Mouse (Mus musculus) right cerebral cortex, postnatal 10 days (tissue): ENCODE data around the gene 1700025G04Rik.

Experiments
- DNase-seq, 2 experiments: peaks; one replicate each; pipeline ENCODE4 v3.0.0; 2021; ENCODE audit warnings: low spot score in 2 of 2

Gene 1700025G04Rik

DNA sequence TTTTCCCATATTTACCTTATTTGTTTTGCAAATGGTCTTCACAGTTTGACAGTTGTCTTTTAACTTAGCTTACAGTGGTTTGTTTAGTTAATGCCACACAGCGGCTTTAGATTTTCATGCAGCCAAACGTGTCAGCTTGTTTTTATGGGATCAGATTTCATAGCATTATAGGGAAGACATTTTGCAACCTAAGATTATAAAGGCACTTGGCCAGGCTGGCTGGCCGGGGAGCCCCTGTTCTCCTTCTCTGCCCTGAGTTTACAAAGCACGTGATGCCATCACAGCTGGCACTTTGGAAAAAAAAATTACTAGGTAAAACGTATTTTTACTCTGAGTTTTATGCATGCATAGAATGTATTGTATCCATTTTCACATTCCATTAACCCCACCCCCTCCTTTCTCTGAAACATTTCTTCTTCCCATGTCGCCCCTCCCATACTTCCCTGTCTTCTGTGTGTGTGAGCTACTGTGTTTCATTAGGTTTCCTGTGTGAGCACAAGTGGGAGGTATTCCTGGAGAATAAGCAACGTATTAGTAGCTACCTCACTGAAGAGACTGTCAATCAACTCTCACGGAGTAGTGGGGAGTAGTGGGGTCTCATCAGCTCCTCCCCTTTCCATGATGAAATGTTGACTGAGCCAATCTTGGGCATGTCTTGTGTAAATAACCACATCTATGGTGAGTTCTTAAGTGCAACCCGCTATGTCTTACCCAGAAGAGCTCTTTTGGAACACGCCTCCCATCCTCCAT lies 93.8 kb downstream of the 1700025G04Rik start:
- DNase-seq, result no peak

DNA sequence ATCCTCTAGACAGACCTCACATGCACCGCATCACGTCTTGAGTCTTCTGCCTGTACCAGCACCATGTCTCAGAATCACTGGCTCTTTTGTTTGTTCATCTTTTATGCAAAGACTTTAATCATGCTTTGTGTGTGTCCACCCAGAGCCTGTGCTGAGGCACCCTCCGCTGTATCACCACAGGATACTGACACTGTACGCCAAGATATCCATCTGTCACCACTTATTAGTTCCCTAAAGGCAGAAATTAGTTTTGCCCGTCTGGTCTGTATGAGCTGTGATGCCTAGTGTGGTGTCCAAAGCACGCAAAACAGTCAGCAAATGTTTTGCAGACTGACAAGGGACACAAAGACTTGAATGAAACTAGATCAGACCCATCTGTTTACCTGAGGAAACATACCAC lies 95.7 kb downstream of the 1700025G04Rik start:
- DNase-seq, result no peak

DNA sequence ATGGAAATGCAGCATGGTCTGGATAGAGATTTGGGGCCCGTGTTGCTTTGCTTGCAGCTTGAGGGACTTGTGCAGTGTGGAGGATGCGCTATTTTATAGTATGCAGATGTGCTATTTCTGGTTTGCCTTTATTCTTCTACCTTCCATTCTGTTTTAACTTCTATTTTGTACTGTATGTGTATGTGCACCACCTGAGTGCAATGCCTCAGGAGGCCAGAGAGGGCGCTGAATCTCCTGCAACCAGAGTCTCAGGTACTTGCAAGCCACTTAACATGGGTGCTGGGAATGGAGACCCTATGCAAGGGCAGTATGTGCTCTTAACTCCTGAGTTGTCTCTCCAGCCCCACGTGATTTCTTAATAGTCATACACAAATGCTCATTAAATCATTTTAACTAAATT lies 98.4 kb downstream of the 1700025G04Rik start:
- no peak for DNase-seq

DNA sequence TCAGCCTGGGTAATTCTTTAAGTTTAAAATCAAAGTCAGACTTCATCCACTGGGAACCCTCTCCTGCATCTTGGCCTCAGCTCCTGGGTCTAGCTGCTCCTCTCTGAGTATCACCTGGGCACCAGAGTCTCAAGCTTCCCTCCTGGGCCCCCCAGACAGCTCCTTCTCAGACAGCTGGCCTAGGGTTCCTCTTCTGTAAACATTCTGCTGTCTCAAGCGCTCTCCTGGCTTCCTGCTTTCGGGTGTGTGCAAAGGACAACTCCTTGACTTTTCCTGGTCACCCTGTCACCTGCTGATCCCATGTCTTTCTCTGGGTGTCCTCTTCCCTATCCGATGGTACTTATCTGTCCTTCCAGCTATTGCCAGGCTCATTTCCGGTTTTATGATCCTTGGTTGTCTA lies 99.3 kb downstream of the 1700025G04Rik start:
- DNase-seq, result no peak

DNA sequence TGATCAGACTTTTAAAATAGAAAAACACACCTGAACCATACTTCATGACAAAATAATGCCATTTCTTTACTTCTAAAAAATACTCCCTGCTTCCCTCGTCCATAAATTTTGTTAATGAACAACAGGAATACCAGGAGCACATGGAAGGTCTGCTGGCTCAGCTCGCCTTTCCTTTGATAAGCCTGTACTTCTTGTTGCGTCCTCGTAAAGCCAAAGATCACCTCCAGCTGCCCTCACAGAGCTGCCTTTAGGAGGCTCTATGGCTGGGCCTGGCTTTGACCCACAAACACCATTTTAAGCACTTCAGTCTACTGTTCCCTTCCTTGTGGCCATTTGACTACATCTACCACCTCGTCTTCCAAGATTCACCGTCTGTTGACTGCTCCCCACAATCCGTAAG lies 101.2 kb downstream of the 1700025G04Rik start:
- DNase-seq, result no peak

DNA sequence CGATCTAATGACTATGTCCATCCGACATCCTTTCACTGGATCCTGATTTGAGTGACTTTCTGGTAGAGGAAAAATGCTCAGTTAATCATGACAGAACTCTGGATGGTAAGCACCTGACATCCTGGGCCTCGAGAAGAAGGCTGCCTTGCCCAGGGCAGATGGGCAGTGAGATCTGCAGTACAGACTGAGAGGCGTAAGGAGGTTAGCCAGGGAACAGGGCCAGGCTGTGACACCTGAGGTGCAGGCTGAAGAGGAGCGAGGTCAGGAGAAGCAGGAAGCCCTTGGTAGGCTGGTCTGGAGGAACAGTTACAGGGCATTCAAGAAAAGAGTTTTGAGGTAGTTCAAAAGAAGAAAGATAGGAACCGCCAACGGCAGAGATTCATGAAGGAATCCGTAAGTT lies 101.9 kb downstream of the 1700025G04Rik start:
- no peak for DNase-seq

DNA sequence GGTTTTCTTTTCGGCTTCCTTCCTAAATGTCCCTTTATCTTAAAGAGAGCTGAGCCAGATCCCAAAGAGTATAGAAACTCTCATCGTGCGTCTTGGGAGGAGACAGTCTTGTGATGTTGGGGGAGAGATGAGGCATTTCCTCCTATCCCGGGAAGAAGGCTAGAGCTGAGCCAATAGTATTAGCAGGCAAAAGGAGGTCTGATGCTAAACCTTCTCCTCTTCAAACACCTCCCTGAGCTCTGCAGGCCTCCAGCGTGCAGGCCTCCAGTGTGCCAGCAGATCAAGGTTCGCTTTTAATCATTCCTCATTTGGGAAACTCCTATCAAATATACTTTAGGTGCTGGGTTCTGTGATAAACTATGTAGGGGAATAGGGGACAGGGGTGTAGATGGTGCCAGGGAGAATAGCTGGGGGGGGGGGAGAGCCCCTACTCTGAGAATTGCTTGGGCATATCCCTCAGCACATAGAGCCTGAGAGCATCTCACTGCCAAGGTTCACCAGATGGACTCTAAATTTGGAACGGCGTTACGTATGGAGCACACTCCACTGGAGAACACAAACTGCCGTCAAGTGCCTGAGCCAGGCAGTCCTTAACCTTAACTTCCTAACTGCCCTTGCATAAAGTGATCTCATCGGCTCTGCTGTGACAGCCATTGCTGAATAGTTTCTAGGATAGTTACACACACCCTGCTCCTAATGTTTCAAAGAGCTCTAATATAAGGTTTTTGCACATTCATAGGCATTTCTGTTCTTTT lies 103.7 kb downstream of the 1700025G04Rik start:
- DNase-seq, result no peak

DNA sequence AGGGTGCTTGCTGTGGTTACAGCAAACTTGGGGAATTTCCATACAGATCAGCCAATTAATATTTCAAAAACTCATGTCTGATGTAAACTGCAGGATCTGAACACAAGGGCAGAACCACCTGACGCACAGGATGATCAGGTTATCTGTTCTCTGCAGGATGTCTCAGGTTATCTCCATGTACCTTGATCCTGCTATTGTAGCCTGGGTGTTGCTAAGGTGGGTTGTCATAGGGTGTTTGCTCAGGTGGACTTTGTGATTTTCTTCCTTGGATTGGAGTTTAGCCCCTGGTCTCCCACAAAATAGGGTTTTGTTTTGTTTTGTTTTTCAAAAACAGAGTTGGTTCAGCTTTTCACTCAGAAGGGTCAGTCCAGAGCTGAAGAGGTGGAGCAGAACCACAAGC lies 104.9 kb downstream of the 1700025G04Rik start:
- DNase-seq, result no peak

DNA sequence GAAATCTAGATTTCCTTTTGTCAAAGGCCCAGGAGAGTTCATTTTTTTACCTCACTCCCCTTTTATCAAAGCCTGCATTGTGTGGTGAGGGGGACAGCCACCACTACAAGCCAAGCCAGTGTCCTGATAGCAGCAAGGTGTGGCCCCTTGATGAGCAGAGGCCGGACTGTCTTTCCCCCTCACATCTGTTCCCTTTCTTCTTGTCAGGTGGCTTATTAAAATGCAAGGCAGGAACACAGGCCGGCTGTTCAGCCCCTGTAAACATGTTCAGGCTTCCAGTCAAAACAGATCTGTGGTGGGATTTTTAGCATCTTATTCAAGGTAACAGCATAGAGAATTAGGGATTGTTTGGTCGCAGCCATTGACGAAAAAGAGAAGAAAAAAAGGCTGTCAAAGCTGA lies 105.9 kb downstream of the 1700025G04Rik start:
- DNase-seq, result no peak

DNA sequence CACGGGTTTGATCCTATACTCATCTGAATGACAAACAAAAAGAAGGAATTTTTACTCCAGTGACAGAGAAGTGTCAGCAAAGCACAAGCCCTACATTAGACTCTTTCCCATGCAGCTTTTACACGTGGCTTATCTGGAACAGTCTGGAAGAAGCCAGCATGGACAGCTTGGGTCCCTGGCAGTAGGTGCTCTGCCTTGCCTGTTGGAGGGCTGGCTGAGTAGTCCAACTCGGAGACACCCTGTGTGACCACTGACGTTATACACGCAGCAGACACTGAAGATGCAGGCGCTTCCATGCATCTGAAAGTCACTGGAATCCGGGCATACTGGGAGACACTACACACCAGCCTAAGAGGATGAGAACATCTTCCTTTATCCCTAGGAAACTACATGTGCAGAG lies 109.4 kb downstream of the 1700025G04Rik start:
- DNase-seq, result no peak

DNA sequence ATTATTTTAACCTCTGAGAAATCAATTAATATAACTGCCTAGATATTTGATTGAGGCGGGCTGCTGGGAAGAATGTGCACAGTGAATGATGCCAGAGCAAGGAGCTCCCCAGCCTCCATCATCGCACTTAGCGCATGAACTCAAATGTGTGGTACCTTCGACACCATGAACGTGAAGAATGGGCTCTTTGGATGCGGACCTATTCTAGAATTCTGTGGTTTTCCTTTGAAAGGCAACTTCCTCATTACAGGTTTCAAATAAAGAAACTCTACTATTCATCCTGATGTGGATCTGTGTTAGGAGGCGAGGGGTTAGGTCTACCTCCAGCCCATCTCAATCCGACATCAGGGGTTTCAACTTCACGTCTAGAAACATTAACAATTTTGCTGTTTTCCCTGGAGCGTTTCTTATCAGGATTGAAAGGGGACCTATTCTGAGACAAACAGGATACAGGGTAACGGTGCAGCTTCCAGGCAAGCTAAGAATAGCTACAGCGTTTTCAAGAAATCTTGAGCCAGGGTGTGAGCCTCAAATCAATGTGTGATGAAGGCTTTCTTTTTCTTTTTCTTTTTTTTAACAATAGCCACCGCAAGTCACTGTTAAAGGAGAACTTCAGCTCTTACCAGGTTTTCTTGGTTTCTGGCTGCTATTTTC lies 110.0 kb downstream of the 1700025G04Rik start:
- DNase-seq, result no peak

DNA sequence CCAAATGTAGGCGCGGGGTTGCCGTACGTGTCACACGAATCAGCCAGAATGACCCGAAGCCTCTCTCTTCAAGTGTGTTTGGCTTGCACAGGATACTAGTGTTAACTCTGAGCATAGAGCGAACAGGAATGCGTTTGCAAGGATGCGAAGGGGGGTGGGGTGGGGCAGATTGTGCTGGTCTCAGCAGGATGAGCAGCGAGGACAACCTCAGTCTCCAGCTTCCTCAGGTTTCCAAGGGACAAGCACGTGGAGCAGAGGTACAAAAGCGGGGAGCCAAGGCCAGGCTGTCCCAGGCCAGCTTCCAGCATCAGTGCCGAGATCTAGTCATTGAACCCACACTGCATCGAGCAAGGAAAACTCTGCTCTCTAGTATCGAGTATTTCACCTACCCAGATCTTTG lies 111.2 kb downstream of the 1700025G04Rik start:
- DNase-seq, result no peak

DNA sequence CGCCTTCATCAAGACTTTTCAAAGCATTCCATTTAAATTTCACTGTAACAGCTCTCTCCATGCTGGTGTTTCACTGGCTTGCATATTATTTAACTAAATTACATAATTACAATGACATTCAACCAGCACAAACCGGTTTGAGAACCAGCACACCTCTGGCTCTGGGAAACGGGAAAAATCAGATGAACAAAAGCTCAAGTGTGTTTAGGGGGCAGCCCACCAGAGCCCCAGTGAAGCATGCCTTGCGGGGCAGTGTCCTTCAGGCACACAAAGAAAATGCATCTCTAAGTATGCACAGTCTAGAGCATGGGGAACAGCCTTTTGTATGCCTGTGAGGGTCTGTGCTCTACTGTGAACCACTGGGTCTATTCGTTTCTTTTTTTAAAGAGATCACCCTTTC lies 112.3 kb downstream of the 1700025G04Rik start:
- no peak for DNase-seq

DNA sequence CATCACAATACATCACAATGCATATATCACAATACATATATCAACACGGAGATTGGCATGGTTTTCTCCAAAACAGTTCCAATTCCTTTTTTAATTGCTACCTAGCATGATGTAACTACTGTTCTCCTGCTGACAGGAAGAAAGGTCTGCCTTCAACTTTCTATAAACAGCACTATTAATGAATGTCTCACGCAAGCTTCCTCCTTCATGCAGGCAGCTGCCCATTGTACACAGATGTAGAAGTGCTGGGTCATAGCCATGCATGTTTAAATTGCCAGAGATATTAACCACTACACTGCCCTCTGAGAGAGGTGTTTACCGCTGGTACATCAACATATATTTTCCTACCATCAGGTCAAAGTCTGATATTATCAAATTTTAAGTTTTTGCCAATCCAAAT lies 113.1 kb downstream of the 1700025G04Rik start:
- no peak for DNase-seq

DNA sequence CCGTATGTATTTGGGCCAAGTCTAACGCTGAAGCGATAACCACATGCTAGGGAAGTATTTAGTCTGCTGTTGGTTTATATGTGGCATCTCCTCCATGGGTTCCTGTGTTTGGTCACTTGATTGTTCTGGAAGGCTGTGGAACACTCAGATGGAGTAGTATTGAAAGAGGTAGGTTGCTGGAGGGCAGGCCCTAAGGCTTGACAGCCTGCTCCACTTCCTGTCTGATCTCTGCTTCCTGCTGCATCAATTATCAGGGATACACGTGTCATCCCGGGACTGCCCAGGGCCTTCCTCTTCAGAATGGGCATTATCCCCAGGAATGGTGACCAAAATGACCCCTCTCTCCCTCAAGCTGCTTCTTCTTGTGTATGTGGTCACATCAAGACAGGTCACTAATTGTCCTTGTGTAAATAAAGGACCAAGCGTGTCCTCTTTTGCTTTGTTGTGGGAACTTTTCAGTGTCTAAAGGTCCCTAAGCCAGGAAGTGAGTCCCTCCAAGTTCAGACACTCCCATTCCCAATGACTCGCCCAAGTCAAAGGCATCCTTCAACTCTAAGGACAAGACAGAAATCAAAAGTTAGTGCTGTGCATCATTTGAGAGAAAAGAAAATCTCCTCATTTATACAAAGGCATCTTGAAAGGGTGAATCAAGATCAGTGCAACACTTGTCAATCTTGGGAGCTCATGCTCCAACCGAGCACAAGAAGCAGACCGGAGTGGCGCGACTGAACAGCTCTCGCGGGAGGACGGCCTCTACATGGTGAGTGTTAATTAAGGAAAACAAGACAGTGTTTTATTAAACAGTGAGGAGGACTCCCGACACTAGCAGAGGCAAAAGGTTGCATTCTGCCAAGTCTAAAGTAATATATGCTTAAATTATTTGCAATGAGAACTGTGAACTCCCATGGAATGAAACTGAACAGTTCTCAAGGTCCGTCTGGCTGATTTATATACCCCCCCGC lies 114.2 kb downstream of the 1700025G04Rik start:
- DNase-seq, result no peak

DNA sequence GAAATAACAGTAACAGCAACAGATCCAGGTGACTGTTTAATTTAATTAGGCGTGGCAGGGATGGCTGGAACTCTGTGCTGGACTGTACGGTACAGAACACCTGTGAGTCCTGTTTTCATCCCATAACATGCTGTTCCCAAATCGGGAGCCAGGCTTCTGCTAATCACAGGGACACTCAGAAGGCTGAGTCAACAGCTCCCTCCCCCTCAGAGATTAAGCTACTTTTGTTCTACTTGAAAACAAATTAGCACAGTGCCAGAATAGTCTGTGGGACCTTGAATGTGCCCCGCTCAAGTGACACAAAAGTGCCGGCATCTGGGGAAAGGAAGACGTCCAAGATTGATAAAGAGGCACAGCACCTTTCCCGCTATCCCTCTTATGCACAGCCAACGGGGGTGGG lies 115.0 kb downstream of the 1700025G04Rik start:
- no peak for DNase-seq

DNA sequence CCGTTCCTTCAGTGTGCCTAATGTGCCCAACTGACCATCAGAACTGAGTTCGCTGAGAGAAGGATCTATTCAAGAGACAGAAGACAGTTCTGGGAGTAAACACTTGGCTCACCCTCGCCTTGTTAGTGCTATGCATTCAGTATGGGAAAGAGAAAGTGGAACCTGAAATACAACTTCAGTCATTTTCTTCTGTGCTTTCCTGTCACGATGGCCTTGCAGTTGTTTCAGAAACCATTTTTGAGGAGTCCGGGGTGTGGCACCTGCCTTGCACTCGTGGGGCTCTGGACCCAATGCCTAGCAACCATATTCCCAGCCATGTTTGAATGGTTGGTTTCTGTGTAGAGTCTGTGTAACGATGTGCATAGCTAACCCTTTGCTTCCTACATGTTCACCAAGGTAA lies 115.5 kb downstream of the 1700025G04Rik start:
- no peak for DNase-seq

DNA sequence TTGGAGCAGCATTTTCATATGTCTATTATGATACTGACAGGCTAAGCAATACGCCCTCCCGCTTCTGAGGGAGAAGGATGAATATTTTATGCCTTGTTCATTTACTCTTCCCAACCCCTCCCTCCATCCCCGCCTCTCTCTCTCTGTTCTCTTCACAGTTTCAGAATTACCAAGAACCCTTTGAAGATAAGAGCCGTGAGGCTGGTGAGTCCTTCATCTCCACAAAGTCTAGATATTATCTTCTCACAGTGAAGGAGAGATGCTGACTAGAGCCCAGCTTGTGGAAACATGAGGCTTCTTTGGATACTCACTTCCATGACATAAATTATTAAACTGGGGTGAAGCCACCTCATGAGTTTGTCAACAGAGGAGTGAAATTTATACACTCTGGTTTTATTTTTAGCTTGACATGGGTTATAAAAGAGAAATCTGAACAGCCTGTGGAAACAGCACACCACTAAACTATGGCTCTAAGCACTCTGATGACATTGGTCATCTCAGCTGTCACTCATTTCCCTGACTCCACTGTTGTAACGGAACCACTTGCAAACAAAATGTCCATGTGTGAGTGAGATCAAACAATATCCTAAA lies 116.7 kb downstream of the 1700025G04Rik start:
- no peak for DNase-seq

DNA sequence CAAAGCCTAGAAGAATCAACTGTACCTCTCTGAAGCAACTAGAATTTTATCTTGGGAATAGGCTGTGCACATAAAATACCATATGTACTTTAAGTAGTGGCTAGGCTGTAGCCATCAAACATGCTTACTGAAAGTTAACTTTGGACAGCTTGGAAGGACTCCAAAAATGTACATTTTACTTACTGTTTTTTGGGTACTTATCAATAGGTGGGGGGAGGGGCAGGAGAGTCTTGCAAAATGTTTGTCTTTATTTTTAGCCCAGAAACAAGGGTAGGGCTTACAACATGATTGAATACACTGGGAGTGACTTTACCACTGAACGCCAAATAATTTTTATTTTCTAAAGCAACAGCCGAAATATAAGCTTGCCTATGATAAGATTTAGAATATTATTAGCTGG lies 118.3 kb downstream of the 1700025G04Rik start:
- no peak for DNase-seq

DNA sequence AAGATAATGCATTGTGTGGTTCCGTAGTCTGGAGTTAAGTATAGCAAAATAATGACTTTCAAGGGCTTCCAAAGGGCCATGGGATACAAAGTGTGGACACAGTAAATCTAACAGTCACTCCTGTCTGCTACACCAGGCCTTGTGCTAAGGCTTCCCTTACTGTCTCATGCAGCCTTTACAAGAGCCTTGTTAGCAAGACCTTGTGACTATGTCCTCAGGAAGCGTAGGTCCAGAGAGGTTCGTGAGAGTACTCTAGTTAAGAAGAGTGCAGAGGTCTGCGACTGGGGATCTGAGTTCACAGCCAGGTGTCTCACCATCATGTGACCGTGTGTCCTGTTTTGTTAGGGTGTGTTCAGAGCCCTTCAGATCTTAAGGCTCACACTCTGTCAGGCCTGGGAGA lies 121.8 kb downstream of the 1700025G04Rik start:
- DNase-seq, result no peak

DNA sequence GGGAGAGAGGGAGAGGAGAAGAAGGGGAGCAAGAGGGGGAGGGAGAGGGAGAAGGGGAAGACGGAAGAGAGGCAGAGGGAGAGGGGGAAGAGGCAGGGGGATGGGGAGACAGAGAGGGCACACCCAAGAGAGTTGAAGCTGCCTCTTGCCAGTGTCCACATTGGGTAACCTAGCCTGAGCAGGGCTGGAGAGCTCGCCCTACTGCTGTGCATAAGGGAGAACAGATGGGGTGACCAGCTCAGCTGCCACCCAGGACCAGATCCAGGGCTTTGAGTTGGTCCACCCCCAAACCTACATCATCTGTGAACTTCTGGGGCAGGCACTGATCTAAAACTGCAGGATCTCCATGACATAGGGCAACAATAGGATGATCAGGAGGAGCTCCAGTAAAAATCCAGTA lies 125.1 kb downstream of the 1700025G04Rik start:
- no peak for DNase-seq
